Mouse (Mus musculus) left cerebral cortex, postnatal 10 days (tissue): Measurements from ENCODE around the gene Sphkap. TPM values are rescaled to one million over a fixed set of nuclear protein-coding genes. Genes with fewer than 3 reads are reported as not detected.
A peak's percentile ranks its signal among the peaks of the same experiment; 100 is the strongest.

Source experiments
- DNase-seq, 2 experiments: peaks; one replicate each; pipeline ENCODE4 v3.0.0; 2021 to 2022; ENCODE audit warnings: low spot score in 2 of 2, mixed read lengths in 1 of 2; ENCODE audit errors: extremely low spot score in 1 of 2
- intact Hi-C: fragments of 180-260 bp; cut with DNase I; formaldehyde crosslinking; loops from one replicate; pipeline ENCODE4 v1.15.1; 2025
- total RNA-seq, 2 experiments: library from RNA; stranded (reverse); gene quantifications; 2 replicates each; pipeline ENCODE4 v1.2.3; 2021

Sphkap gene
- total RNA-seq, 2 experiments from 2014 or later, result 185 to 222 TPM

- intact Hi-C loops, result no loop called here
- DNase-seq, result no peak
Observed at GRCm38 (mm10) chr1:83311607-83312295, 96.2 kb downstream of the Sphkap start.

- DNase-seq, result no peak
- intact Hi-C loops, result no loop called here
Observed at GRCm38 (mm10) chr1:83297137-83298076, 110.6 kb downstream of the Sphkap start.

GRCm38 (mm10) chr1:83285866-83286265 lies 122.1 kb downstream of the Sphkap start:
- DNase-seq, result no peak
- intact Hi-C loops, result no loop called here

GRCm38 (mm10) chr1:83277044-83277443 lies 131.0 kb downstream of the Sphkap start:
- intact Hi-C loops, result no loop called here
- peak; percentile 60 to 87 for DNase-seq

- intact Hi-C loops, result no loop called here
Observed at GRCm38 (mm10) chr1:83276637-83277036, 131.4 kb downstream of the Sphkap start.

GRCm38 (mm10) chr1:83251746-83252145 lies 156.3 kb downstream of the Sphkap start:
- DNase-seq, result no peak
- intact Hi-C loops, result no loop called here

More at GRCm38 (mm10) chr1:83276637-83277036, 131.4 kb downstream of the Sphkap start:
- DNase-seq, result no peak

- intact Hi-C loops, result no loop called here
- DNase-seq, result no peak
Observed at GRCm38 (mm10) chr1:83248235-83248746, 159.7 kb downstream of the Sphkap start.

GRCm38 (mm10) chr1:83227946-83228345 lies 180.1 kb downstream of the Sphkap start:
- intact Hi-C loops, result loop anchor here (10.0 kb wide), 1 partner anchor 177 kb away; the partner anchor contains the start of gene Sphkap

GRCm38 (mm10) chr1:83224423-83224960 lies 183.5 kb downstream of the Sphkap start:
- intact Hi-C loops, result loop anchor here (10.0 kb wide), 1 partner anchor 180 kb away; the partner anchor contains the start of gene Sphkap
- no peak for DNase-seq

More at GRCm38 (mm10) chr1:83227946-83228345, 180.1 kb downstream of the Sphkap start:
- DNase-seq, result no peak

- intact Hi-C loops, result loop anchor here (10.0 kb wide), 1 partner anchor 182 kb away; the partner anchor contains the start of gene Sphkap
- DNase-seq, result no peak
Observed at GRCm38 (mm10) chr1:83223072-83223471, 184.9 kb downstream of the Sphkap start.

GRCm38 (mm10) chr1:83218260-83218659 lies 189.7 kb downstream of the Sphkap start:
- intact Hi-C loops, result loop anchor here (2.0 kb wide), 1 partner anchor 499 kb away; no protein-coding TSS in a partner anchor
- DNase-seq, result peak in 1 of 2 experiments; percentile 53

GRCm38 (mm10) chr1:83209981-83210380 lies 198.0 kb downstream of the Sphkap start:
- DNase-seq, result no peak
- intact Hi-C loops, result no loop called here

Other genes starting within 250 kb of the Sphkap start
- gene Daw1, start 248.4 kb downstream of the Sphkap start, total RNA-seq, result under 1 TPM in 1 of 2 experiments, not detected in 1; 0.41 TPM